Mouse (Mus musculus): ENCODE results near the gene Cntnap2. TPM values are rescaled to one million over a fixed set of nuclear protein-coding genes. Genes with fewer than 3 reads are reported as not detected.

Gene Cntnap2
- polyA plus RNA-seq, 1 experiment from 2014 or later = not detected

- Histone ChIP-seq H3K4me3 (ENCODE audit: low read depth, low read length) (no peak overlapping the region), H3K27ac (ENCODE audit: low read depth) (no peak overlapping the region), H3K27me3 (ENCODE audit: insufficient read depth, low read length) (no peaks in the 10 kb centered on the region), H3K9me3 (ENCODE audit: low read length) (no peaks in the 10 kb centered on the region), H3K36me3 (replicated peaks; ENCODE audit: insufficient read depth, low read length) (no peaks in the 10 kb centered on the region), H3K4me1 (ENCODE audit: insufficient read depth) (no peaks in the 10 kb centered on the region), H3K9ac (replicated peaks) (no peak overlapping the region), H3K4me2 (ENCODE audit: low read depth, low read length) (no peak overlapping the region)
- peak; percentile 21; the same call in 1 of the 2 replicates for TF ChIP-seq CTCF (IDR thresholded peaks at IDR 0.05; ENCODE audit: low read depth)
- TF ChIP-seq EP300 (IDR thresholded peaks at IDR 0.05; ENCODE audit: low read depth) = no peak
- no peak for DNase-seq
- ATAC-seq = no peak
Measured at GRCm38 (mm10) chr6:46866317-46866716, 1807.2 kb downstream of the Cntnap2 start.

DNA sequence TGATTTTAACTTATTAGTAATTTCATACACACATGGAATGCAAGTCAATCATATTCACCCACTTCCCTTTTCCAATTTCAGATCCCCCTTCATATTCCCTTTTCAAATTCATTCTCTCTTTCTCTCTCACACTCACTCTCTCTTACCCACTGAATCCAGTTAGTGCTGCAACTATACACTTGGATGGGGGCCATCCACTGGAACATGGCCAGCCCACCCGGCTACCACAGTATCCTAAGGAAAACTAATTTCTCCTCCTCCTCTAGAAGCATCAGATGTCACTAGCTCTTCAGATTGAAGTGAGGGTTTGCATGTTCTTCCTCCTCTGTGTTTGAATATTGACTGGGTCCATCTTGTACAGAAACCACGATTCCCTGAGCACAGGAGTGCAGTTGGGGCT is 1827.1 kb downstream of the Cntnap2 start:
- Histone ChIP-seq H3K4me2 (ENCODE audit: low read depth, low read length) (no peak overlapping the region), H3K27me3 (ENCODE audit: insufficient read depth, low read length) (no peaks in the 10 kb centered on the region), H3K27ac (ENCODE audit: low read depth) (no peak overlapping the region), H3K9me3 (ENCODE audit: low read length) (no peaks in the 10 kb centered on the region), H3K9ac (replicated peaks) (no peak overlapping the region), H3K36me3 (replicated peaks; ENCODE audit: insufficient read depth, low read length) (no peaks in the 10 kb centered on the region), H3K4me3 (ENCODE audit: low read depth, low read length) (no peak overlapping the region), H3K4me1 (ENCODE audit: insufficient read depth) (no peaks in the 10 kb centered on the region)
- DNase-seq (no peak), ATAC-seq (no peak)
- WGBS (ENCODE audit: insufficient replicate concordance) = 63% methylated on average over 2 of the region's 2 CpGs
- no peak for TF ChIP-seq EP300 (IDR thresholded peaks at IDR 0.05; ENCODE audit: low read depth)
- no peak for TF ChIP-seq CTCF (IDR thresholded peaks at IDR 0.05; ENCODE audit: low read depth)

DNA sequence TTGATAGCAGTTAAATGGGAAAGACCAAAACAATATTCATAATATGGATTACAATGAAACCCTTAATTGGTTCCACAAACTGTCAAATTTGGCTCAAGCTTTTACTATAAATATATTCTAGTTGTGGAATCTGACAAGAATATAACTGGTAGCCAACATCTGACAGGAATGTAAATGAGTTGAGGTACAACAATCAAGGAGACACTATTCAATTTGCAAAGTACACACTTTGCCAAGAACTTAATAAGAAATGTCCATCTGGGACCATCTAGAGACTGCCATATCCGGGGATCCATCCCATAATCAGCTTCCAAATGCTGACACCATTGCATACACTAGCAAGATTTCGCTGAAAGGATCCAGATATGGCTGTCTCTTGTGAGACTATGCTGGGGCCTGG is 1850.0 kb downstream of the Cntnap2 start:
- no peak overlapping the region for H3K9ac ChIP-seq (replicated peaks)
- no peak for ATAC-seq

DNA sequence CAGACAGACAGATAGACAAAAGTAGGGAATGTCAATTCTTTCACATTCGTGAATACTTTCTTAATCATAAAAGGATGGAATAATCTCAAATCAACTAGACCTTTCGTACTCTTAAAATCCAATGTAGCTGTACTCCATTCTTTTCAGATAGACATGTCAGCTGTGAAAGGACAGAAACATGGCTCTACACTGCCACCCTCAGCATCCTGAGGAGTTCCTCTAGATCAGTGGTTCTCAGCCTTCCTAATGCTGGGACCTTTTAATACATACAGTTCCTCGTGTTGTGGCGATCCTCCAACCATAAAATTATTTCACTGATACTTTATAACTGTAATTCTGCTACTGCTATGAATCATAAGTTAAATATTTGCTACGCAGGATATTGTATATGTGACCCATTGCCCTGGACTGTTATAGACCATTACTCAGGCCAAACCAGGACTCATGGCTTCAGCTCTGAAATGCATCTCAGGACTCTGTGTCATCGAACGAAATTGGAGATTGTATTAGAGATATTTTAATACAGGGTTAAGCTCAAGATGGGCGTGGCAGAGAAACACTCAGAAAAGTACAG is 1859.6 kb downstream of the Cntnap2 start:
- Histone ChIP-seq H3K9me3 (ENCODE audit: low read length) (no peaks in the 10 kb centered on the region), H3K4me2 (ENCODE audit: low read depth, low read length) (no peak overlapping the region), H3K9ac (replicated peaks) (no peak overlapping the region), H3K36me3 (replicated peaks; ENCODE audit: insufficient read depth, low read length) (no peaks in the 10 kb centered on the region), H3K27me3 (ENCODE audit: insufficient read depth, low read length) (no peaks in the 10 kb centered on the region), H3K4me1 (ENCODE audit: insufficient read depth) (no peaks in the 10 kb centered on the region), H3K27ac (ENCODE audit: low read depth) (no peak overlapping the region), H3K4me3 (ENCODE audit: low read depth, low read length) (no peak overlapping the region)
- no peak for ATAC-seq
- DNase-seq = no peak
- WGBS (ENCODE audit: insufficient replicate concordance) = 66% methylated on average over 8 of the region's 8 CpGs
- no peak for TF ChIP-seq EP300 (IDR thresholded peaks at IDR 0.05; ENCODE audit: low read depth)

More for the DNA sequence above, 1850.0 kb downstream of the Cntnap2 start:
- TF ChIP-seq EP300 (IDR thresholded peaks at IDR 0.05; ENCODE audit: low read depth) = no peak
- no peak for TF ChIP-seq CTCF (IDR thresholded peaks at IDR 0.05; ENCODE audit: low read depth)
- 67% methylated on average over 2 of the region's 2 CpGs for WGBS (ENCODE audit: insufficient replicate concordance)
- Histone ChIP-seq H3K9me3 (ENCODE audit: low read length) (no peaks in the 10 kb centered on the region), H3K27ac (ENCODE audit: low read depth) (no peak overlapping the region), H3K4me3 (ENCODE audit: low read depth, low read length) (no peak overlapping the region), H3K27me3 (ENCODE audit: insufficient read depth, low read length) (no peaks in the 10 kb centered on the region), H3K36me3 (replicated peaks; ENCODE audit: insufficient read depth, low read length) (no peaks in the 10 kb centered on the region), H3K4me2 (ENCODE audit: low read depth, low read length) (no peak overlapping the region), H3K4me1 (ENCODE audit: insufficient read depth) (no peaks in the 10 kb centered on the region)
- no peak for DNase-seq

DNA sequence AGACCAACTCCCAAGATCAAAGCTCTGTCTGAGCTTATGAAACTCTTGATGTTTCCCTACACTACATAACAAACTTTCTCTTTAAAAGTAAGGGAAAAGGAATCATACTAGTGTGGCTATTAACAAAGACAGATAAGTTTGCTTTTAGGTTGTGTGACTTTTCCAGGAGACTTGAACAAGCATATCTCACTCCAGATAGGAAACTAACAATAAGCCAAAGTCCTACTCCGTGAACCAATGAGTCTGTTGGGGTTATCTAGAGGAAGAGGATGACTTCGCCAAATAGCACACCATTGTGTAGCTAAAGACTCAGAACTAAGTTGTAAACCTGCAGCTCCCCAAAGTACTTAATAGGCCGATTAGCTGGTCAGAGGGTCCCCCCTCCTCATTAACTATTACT is 1860.8 kb downstream of the Cntnap2 start:
- 68% methylated on average over 3 of the region's 3 CpGs for WGBS (ENCODE audit: insufficient replicate concordance)
- no peak for DNase-seq
- Histone ChIP-seq H3K4me3 (ENCODE audit: low read depth, low read length) (no peak overlapping the region), H3K4me1 (ENCODE audit: insufficient read depth) (no peaks in the 10 kb centered on the region), H3K4me2 (ENCODE audit: low read depth, low read length) (no peak overlapping the region), H3K9ac (replicated peaks) (no peak overlapping the region), H3K27me3 (ENCODE audit: insufficient read depth, low read length) (no peaks in the 10 kb centered on the region), H3K9me3 (ENCODE audit: low read length) (no peaks in the 10 kb centered on the region), H3K27ac (ENCODE audit: low read depth) (no peak overlapping the region), H3K36me3 (replicated peaks; ENCODE audit: insufficient read depth, low read length) (no peaks in the 10 kb centered on the region)
- TF ChIP-seq EP300 (IDR thresholded peaks at IDR 0.05; ENCODE audit: low read depth) (no peak), CTCF (IDR thresholded peaks at IDR 0.05; ENCODE audit: low read depth) (no peak)
- no peak for ATAC-seq

GRCm38 (mm10) chr6:46924709-46925108 is 1865.6 kb downstream of the Cntnap2 start:
- ATAC-seq (no peak), DNase-seq (no peak)
- no peak for TF ChIP-seq CTCF (IDR thresholded peaks at IDR 0.05; ENCODE audit: low read depth)
- TF ChIP-seq EP300 (IDR thresholded peaks at IDR 0.05; ENCODE audit: low read depth) = no peak
- Histone ChIP-seq H3K4me2 (ENCODE audit: low read depth, low read length) (no peak overlapping the region), H3K27ac (ENCODE audit: low read depth) (no peak overlapping the region), H3K4me3 (ENCODE audit: low read depth, low read length) (no peak overlapping the region), H3K27me3 (ENCODE audit: insufficient read depth, low read length) (no peaks in the 10 kb centered on the region), H3K9me3 (ENCODE audit: low read length) (no peaks in the 10 kb centered on the region), H3K4me1 (ENCODE audit: insufficient read depth) (no peaks in the 10 kb centered on the region), H3K9ac (replicated peaks) (no peak overlapping the region), H3K36me3 (replicated peaks; ENCODE audit: insufficient read depth, low read length) (no peaks in the 10 kb centered on the region)
- 58% methylated on average over 7 of the region's 7 CpGs for WGBS (ENCODE audit: insufficient replicate concordance)

GRCm38 (mm10) chr6:46945703-46946102 is 1886.5 kb downstream of the Cntnap2 start:
- Histone ChIP-seq H3K9me3 (ENCODE audit: low read length) (no peaks in the 10 kb centered on the region), H3K27ac (ENCODE audit: low read depth) (no peak overlapping the region), H3K9ac (replicated peaks) (no peak overlapping the region), H3K4me1 (ENCODE audit: insufficient read depth) (no peaks in the 10 kb centered on the region), H3K36me3 (replicated peaks; ENCODE audit: insufficient read depth, low read length) (no peaks in the 10 kb centered on the region), H3K4me2 (ENCODE audit: low read depth, low read length) (no peak overlapping the region), H3K4me3 (ENCODE audit: low read depth, low read length) (no peak overlapping the region), H3K27me3 (ENCODE audit: insufficient read depth, low read length) (no peaks in the 10 kb centered on the region)
- no peak for TF ChIP-seq CTCF (IDR thresholded peaks at IDR 0.05; ENCODE audit: low read depth)
- no peak for TF ChIP-seq EP300 (IDR thresholded peaks at IDR 0.05; ENCODE audit: low read depth)
- no peak for ATAC-seq
- 65% methylated on average over 4 of the region's 4 CpGs for WGBS (ENCODE audit: insufficient replicate concordance)
- no peak for DNase-seq

Data from liver, postnatal 0 days (tissue).